Mouse (Mus musculus) spleen, adult 18-20 months (tissue): ENCODE measurements around the gene Rab11a.
"Not testable (repeated sequence)": the region's sequence is repeated elsewhere in the genome, so short reads cannot be mapped to it uniquely, and the experiment has no call there.

Experiments
- DNase-seq, 2 experiments: peaks; one replicate each; pipeline ENCODE4 v3.0.0; 2022; ENCODE audit warnings: mixed read lengths in 2 of 2

Rab11a gene

DNA sequence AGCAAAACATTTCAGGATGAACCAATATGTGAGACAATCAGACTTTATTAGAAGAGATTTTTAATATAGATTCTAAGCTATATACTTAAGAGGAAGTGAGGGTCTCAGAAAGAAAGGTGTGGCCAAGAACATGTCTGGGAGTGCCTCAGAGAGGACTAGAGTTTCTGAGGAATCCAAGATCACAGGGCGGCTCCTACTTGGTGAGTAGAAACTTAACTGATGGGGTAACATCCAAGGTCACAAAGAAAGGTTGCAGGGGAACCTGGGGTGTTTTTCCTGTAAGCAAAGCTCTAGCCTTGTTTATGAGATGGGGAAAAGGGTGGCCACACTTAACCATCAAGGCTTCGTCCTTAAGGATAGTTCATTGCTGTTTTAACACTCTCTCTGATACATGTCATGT, 1.4 kb upstream of the Rab11a start:
- no peak for DNase-seq

- DNase-seq: peak; percentile 7 to 31
Observed at GRCm38 (mm10) chr9:64736639-64737405, 736 bp downstream of the Rab11a start.

- no peak for DNase-seq
Observed at GRCm38 (mm10) chr9:64736076-64736638, 1.4 kb downstream of the Rab11a start.

- not testable (repeated sequence) for DNase-seq
Observed at GRCm38 (mm10) chr9:64734992-64735391, 2.6 kb downstream of the Rab11a start.

GRCm38 (mm10) chr9:64734166-64734565, 3.4 kb downstream of the Rab11a start:
- DNase-seq: no peak

- no peak for DNase-seq
Observed at GRCm38 (mm10) chr9:64731029-64731560, 6.5 kb downstream of the Rab11a start.

- DNase-seq: no peak
Observed at GRCm38 (mm10) chr9:64726454-64726853, 11.1 kb downstream of the Rab11a start.

DNA sequence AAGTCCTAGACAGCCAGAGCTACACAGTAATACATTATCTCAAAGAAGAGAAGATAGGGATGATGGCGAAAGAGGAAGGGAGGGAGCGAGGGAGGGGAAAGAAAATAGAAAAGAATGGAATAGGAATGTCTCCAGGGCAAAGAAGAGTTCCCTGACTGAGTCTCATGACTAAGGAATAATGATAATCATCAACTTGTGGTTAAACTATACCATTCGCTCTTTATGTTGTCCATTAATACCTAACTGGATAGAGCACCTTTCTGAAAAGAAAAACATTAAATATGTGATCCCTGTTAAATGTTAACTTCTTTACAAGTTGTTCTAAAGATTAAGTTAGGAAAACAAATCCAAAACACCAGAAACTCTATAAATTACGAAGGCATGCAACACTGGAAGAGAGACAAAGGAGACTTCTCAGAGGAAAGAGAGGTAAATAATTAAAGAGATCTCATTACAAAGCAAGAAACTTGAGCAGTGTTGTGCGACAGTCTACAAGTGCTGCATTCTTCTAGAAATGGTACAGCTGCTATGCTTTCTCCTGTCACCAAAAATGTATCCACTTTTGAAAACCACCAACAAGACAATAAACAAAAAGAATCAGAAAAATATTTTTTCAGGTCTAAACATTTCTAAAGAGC, 17.9 kb downstream of the Rab11a start:
- DNase-seq: no peak

DNA sequence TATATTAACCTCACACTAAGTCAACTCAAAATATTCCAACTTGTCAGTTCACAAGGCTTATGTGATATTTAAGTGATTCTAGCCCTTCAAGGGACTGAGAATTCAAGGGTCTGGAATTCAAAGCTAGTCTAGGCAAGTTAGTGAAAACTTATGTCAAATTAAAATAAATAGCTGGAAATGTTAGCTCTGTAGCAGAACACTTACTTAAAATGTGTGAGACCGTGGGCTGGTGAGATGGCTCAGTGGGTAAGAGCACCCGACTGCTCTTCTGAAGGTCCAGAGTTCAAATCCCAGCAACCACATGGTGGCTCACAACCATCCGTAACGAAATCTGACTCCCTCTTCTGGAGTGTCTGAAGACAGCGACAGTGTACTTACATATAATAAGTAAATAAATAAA, 27.3 kb downstream of the Rab11a start:
- DNase-seq: not testable (repeated sequence)

DNA sequence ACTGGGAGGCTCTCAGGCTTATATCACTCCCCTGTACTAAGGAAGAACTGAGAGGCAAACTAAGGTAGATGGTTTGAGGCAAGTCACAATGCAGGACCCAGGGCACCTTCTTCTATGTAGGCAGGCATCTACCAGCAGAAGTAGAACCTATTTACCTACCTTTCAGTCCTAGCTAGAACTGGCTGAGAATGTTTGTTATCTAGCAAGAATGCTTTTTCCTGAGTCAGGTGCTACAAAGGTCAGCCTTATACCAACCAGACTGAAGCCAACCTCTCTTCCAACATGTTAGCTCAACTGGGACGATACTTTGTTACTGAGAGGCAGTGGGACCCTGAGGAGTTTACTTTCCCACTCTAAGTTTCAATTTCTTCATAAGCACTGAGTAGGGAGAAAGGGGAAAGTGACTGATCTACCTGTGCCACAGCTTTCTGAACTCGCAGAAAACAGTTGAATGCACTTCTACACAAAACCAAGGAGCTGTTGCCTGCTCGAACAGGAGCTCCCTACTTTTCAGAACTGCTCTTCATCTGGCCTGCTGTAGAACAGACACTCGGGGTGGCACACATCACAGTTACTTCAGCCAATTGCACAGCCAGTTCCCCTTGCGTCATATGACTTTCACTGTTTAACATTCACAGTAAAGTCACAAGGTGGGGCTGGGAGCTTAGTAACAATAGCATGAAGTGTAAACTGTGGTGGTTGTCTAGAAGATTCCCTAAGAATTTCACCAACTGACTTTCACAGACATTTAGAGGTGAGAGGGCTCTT, 33.3 kb downstream of the Rab11a start:
- no peak for DNase-seq

GRCm38 (mm10) chr9:64703420-64703965, 34.1 kb downstream of the Rab11a start:
- DNase-seq: no peak

GRCm38 (mm10) chr9:64702937-64703336, 34.6 kb downstream of the Rab11a start:
- DNase-seq: peak; percentile 26 to 35

DNA sequence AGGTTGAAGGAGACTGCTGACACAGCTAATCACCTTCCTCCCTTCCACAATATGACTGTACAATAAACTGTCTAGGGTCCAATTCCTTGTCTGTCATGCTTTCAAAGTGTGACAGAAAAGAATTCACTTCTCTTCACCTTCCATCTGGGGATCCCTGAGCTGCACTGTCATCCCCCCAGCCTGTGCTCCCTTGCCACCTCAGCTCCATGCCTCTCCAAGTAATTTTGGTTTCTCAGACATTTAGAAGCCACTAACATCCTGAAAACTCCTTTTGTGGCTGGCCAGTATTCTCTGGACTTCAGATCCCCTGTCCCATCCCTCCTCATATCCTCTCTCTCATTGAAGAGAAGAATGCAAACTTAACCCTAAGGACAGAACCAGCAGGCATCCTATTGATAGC, 35.2 kb downstream of the Rab11a start:
- no peak for DNase-seq

DNA sequence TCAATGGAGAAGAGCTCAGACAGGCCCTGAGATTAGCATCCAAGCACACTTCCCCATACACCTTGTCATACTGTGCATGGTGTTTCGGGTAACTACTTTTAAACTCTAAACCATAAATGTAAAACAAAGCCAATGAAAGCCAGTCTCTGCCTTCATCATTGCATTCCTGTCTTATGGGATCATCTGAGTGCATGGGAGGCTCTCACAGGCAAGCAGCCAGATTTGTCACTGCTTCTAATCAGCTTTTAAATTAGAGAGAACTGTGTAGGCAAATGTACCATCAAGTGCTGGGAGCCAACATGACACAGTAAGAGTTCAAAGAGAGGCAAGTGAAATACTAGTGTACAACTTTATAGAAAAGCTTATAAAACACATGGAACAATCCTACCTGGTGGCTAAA, 35.9 kb downstream of the Rab11a start:
- no peak for DNase-seq

DNA sequence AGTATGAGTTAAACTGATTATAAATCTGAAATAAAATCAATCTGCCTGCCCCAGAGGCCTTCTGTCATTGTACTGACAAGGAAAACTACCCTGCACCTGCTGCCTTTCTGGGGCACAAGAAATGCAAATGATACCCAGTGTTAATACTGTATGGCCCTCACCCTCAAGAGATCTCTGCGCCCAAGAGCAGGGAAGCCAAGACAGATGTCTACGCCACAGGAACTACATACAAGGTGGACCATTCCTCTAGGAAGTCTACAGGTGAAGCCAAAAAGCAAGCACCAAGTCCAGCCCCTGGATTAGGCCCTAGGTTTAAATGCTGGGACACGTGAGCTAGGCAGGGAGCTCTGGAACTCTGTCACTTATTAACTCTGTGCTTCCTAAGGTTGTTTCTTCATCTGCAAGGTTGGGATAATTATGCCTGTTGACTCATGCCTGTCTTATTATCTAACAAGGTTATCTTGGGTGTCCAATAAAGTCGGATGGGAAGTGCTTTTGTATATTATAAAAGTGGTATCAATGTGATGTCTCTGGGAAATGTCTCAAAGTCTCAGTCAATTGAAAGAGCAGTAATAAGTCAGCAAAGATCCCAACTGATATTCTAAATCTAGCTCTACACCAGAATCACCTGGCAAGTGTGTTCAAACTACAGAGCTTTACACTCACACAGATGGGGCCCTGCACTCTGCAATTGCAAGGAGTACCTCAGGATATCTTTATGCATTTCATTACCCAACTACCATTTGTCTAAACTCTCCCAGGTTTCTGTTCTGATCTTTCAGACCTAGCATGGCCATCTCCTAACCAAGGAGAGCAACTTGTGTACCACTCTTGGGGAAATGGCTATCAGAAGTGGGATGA, 36.9 kb downstream of the Rab11a start:
- no peak for DNase-seq

- DNase-seq: no peak
Observed at GRCm38 (mm10) chr9:64698586-64698985, 39.0 kb downstream of the Rab11a start.

DNA sequence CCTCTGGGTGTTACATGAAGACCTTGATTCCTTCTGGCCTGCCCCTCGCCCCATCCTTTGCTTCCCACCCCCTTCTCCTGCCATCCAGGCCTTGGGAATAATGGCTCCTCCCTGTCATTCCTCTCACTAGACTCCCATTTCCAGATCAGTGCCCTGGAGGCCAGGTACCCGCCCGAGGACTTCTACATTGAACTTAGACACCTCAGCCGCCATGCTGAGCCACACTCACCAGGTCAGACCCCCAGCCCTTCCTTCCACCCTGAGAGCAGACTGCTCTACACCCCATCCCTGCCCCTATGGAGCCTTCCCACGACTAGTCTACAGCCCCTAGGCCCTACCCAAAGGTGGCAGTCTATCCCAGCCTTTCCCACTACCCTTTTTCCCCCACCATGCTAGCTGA, 39.9 kb downstream of the Rab11a start:
- DNase-seq: no peak

GRCm38 (mm10) chr9:64697006-64697405, 40.6 kb downstream of the Rab11a start:
- DNase-seq: no peak

- DNase-seq: no peak
Observed at GRCm38 (mm10) chr9:64696404-64696803, 41.2 kb downstream of the Rab11a start.

- no peak for DNase-seq
Observed at GRCm38 (mm10) chr9:64695266-64695665, 42.3 kb downstream of the Rab11a start.

- no peak for DNase-seq
Observed at GRCm38 (mm10) chr9:64693094-64693493, 44.5 kb downstream of the Rab11a start.

DNA sequence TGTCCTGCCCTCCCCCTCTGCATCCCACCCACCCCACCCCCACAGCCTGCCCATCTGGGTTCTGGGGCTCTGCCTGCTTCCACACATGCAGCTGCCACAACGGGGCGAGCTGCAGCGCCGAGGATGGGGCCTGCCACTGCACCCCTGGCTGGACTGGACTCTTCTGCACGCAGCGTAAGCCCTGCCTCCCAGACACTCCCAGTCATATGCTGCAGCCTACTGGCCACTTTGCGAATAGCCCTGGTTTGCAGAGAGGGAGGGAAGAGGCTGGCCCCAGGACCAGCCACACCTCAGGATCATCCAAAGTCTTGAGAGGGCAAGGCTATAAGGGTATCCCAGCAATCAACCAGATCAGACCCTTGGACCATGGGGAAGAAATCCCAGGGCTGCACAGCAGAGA, 46.4 kb downstream of the Rab11a start:
- DNase-seq: peak in 1 of 2 experiments; percentile 19
